Mouse (Mus musculus) layer of hippocampus, adult 18-20 months (tissue): ENCODE measurements around the gene Gm17018. TPM values are rescaled to one million over a fixed set of nuclear protein-coding genes. Genes with fewer than 3 reads are reported as not detected.

Experiments used
- DNase-seq, 2 experiments: peaks; one replicate each; pipeline ENCODE4 v3.0.0; 2022; ENCODE audit warnings: low spot score in 2 of 2
- total RNA-seq, 2 experiments: library from RNA; stranded (reverse); gene quantifications; 2 replicates each; pipeline ENCODE4 v1.2.3; 2021

Gene Gm17018
- total RNA-seq, 2 experiments from 2014 or later = 59.5 to 64.0 TPM

- no peak for DNase-seq
These were observed 27.3 kb downstream of the Gm17018 start for GRCm38 (mm10) chr19:45587509-45588292.

GRCm38 (mm10) chr19:45589761-45590160 is 29.3 kb downstream of the Gm17018 start:
- DNase-seq = peak in 1 of 2 experiments; percentile 64

GRCm38 (mm10) chr19:45591704-45592103 is 31.3 kb downstream of the Gm17018 start:
- no peak for DNase-seq

GRCm38 (mm10) chr19:45592916-45593315 is 32.5 kb downstream of the Gm17018 start:
- DNase-seq = no peak

- no peak for DNase-seq
These were observed 33.7 kb downstream of the Gm17018 start for GRCm38 (mm10) chr19:45594079-45594478.

- DNase-seq = no peak
These were observed 35.1 kb downstream of the Gm17018 start for GRCm38 (mm10) chr19:45595481-45595880.

- no peak for DNase-seq
These were observed 35.6 kb downstream of the Gm17018 start for GRCm38 (mm10) chr19:45596019-45596418.

GRCm38 (mm10) chr19:45596434-45596833 is 36.0 kb downstream of the Gm17018 start:
- no peak for DNase-seq

GRCm38 (mm10) chr19:45597106-45597505 is 36.7 kb downstream of the Gm17018 start:
- no peak for DNase-seq

DNA sequence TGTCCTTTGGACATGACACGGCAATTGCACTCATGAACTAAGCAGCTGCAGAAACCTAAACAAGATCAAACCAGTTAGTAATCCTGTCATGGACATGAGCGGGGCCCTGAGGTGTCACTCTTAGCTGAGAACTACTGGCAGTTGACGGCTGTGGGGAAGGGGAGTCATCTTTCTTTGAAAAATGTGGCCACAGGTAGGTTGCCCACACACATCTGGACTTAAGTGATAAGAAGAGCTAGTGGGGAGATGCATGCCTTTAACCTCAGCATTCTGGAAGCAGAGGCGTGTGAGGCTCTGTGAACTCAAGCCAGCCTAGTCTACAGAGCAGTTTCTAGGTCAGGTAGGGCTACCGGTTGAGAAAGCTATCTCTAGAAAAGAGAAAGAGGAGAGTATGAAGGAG is 42.2 kb downstream of the Gm17018 start:
- DNase-seq = no peak

DNA sequence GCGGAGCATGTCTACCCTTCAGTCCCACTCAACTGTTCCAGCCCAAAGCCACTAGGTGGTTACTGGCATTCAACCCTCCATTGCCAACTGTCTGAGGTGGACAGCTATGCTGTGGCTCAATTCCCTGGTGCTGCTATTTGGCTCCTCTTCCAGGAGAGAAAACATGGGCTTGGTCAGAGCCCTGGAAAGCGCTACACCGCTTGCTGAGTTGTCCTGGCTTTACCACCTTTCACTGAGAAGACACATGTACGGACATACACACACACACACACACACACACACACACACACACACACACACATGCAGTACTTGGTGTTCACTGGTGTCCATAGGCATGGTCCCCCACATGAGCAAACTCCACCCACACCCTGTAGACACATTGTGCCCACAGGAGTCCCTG is 46.3 kb downstream of the Gm17018 start:
- DNase-seq = no peak

DNA sequence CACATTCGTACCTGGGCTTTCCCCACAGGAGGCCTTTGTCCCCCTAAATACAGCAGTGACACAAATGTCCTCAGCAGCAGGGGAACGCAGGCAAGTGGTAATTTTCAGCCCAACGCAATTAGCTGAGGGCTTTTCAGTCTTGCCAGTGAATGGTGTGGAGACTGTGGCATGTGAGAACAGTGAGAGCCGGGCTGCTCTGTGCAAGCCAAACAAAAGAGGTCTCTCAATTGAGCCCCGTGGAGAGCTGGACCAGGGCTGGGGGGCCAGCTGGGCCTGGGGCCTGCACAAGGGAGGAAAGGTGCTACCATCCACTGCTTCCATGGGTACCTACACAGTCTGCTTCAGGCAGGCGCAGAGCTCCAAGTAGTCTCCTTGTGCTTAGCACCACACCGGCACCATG is 47.1 kb downstream of the Gm17018 start:
- DNase-seq = no peak

DNA sequence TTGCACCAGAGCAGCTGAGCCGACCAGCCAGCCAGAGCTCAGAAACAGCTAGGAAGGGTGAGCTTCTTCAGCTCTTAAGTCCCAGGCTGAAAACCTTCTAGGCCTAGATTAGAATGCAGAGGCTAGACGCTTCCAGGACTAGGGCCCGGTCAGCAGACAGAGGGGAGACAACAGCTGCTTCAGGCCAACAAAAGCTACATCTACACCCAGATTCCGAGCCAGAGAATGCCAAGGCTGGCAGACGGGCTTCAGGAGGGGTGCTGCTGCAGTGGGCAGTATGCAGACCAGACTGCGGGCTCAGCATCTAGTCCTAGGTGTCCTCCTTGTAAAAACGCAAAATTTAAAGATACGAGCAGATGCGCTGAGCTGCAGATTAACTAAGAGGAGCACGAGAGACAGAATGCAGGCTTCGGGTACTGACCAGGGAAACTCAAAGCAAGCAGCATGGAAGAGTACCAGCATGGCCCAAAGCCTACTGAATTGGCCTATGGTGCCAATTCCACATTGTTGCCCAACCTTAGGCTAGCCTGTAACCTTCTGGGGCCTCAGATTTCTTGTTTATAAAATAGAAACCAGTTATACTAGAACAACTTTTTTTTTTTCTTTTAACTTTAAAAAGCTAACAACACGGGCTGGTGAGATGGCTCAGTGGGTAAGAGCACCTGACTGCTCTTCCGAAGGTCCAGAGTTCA is 48.4 kb downstream of the Gm17018 start:
- DNase-seq = no peak

- DNase-seq = no peak
These were observed 50.4 kb downstream of the Gm17018 start for GRCm38 (mm10) chr19:45610823-45611222.

GRCm38 (mm10) chr19:45614375-45614774 is 54.0 kb downstream of the Gm17018 start:
- DNase-seq = no peak

GRCm38 (mm10) chr19:45614928-45615327 is 54.5 kb downstream of the Gm17018 start:
- DNase-seq = peak in 1 of 2 experiments; percentile 34

- DNase-seq = no peak
These were observed 55.2 kb downstream of the Gm17018 start for GRCm38 (mm10) chr19:45615415-45616213.

- DNase-seq = no peak
These were observed 55.8 kb downstream of the Gm17018 start for GRCm38 (mm10) chr19:45616214-45616518.

- no peak for DNase-seq
These were observed 56.3 kb downstream of the Gm17018 start for GRCm38 (mm10) chr19:45616735-45617134.

- no peak for DNase-seq
These were observed 57.8 kb downstream of the Gm17018 start for GRCm38 (mm10) chr19:45618184-45618583.

DNA sequence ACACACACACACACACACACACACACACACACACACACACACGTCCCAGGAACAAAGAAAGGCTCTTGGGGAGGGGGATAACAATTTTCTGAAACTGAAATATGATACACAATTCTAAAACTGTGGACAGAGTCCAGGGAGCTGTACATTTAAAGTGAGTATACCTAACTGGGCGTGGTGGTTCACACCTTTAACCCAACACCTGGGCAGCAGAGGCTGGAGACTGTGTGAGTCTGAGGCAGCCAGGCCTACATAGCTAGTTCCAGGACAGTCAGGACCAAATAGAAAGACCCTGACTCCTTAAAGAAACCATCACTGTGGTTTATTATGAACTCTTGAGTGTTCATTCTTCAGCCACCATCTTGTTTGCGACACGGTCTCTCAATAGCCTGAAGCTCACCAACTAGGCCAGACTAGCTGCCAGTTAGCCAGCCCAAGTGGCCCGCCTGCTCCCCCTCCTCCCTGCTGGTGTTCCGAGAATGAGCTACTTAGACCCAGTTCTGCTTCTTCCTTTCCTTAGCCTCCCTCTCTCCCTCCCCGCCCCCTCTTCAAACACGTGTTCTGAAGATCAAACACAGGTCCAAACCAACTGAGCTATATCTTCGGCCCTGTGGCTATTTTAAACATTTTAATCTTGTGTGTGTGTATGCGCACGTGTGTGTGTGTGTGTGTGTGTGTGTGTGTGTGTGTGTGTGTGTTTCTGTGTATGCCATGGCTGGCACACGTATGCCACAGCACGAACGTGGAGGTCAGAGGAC is 59.5 kb downstream of the Gm17018 start:
- no peak for DNase-seq
